Mouse (Mus musculus) adrenal gland, adult 10 weeks (tissue): ENCODE data around the gene Gm11567. TPM values are rescaled to one million over a fixed set of nuclear protein-coding genes. Genes with fewer than 3 reads are reported as not detected.

Experiments
- polyA plus RNA-seq: library from polyadenylated mRNA; stranded (reverse); fragments of 350-450 nt; fragmentation: Illumina TruSeq; extraction: RNeasy Lipid Tissue Mini Kit (QIAGEN cat#74804); gene quantifications from one replicate; pipeline ENCODE4 v1.2.3, GENCODE M21; 2014; ENCODE audit warnings: low read depth, low replicate concordance

Gene Gm11567
- polyA plus RNA-seq = not detected

GRCm38 (mm10) chr11:99878887-99879286 lies at the start of gene Gm11567:
Gm11567 (plus strand) TSS chr11:99879187.

GRCm38 (mm10) chr11:99837966-99838365 lies 41.0 kb upstream of the Gm11567 start, which contains the start of gene 2300003K06Rik:
2300003K06Rik (minus strand) TSS chr11:99838066.

DNA sequence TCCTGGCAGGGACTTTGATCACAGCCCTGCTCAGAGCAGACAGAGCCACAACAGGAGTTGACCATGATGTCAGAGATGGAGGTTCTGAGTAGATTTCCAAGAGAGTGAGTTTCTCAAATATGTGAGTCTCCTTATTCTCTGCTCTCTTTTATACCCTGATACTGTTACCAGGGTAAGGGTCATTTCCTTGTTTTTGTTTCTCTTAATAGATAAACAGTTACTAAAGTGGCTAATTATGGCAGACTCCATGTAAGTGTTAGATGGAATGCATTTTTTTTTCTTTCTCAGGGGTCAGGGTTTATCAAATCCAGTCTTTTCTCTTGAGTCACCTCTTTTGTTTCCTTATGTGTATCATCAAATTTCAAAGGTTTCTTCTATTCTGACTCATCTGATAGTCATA lies 27.5 kb upstream of the Gm11567 start, which contains the start of gene Krtap4-16:
TSS of gene Krtap4-16 (minus strand) at position 101 of the 400 bp plus-strand sequence.

DNA sequence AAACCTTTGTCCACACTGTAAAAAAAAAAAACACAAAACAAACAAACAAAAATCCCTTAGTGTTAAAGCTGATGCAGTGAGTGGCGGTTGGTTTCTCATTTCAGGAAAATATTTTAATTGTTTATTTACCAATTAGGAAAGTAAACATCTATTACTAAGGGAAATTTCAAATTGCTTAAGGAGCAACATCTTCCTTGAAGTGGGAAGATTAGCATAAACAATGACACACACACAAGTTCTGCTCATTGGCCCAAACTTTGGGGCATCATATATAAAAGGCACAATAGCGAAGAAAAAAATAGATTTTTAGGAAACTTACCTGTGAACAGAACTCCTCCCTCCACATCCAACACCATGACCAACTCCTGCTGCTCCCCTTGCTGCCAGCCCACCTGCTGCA lies 21.4 kb upstream of the Gm11567 start, which contains the start of gene Gm11568:
TSS of gene Gm11568 (plus strand) at position 301 of the 400 bp plus-strand sequence.

GRCm38 (mm10) chr11:99864176-99864575 lies 14.8 kb upstream of the Gm11567 start, which contains the start of gene Gm11559:
Gm11559 (plus strand) TSS chr11:99864476.

GRCm38 (mm10) chr11:99873089-99873488 lies 5.9 kb upstream of the Gm11567 start, which contains the start of gene Krtap9-1:
Krtap9-1 (plus strand) TSS chr11:99873389.

DNA sequence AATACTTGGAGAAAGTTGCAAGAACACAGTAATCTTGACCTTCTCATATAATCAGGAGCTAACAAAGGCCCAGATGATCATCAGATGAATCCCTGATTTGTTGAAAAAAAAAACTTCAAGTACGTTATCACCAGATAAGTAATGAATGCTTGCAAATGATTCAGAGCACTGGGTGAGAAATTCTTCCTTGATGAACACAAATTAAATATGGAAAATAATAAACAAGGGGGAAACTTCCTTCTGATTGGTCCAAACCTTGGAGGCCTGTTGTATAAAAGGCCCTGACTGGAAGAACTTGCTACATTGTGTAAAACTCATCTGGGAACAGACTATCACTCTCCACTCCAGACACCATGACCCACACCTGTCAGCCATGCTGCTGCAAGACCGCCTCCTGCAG lies 28.6 kb downstream of the Gm11567 start, which contains the start of gene Krtap31-1:
TSS of gene Krtap31-1 (plus strand) at position 301 of the 400 bp plus-strand sequence.

DNA sequence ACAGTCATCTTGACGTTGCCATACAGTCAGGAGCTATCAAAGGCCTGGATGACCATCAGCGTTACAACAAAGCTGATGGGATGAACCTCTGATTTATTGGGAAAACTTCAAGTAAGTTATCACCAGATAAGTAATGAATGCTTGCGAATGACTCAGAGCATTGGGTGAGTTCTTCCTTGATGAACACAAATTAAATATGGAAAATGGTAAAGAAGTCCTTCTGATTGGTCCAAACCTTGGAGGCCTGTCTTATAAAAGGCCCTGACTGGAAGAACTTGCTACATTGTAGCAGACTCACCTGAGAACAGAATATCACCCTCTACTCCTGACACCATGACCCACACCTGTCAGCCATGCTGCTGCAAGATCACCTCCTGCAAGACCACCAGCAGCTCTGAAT lies 35.5 kb downstream of the Gm11567 start, which contains the start of gene Gm11565:
TSS of gene Gm11565 (plus strand) at position 301 of the 400 bp plus-strand sequence.

Other genes with a start within 250 kb of the Gm11567 start
- gene Krtap4-2, start 244.1 kb upstream of the Gm11567 start, polyA plus RNA-seq = not detected
- not detected for gene Krtap4-7, start 235.1 kb upstream of the Gm11567 start, polyA plus RNA-seq
- gene Gm11555, start 229.0 kb upstream of the Gm11567 start, polyA plus RNA-seq = not detected
- gene Gm11563, start 220.2 kb upstream of the Gm11567 start, polyA plus RNA-seq = not detected
- gene Krtap4-6, start 213.2 kb upstream of the Gm11567 start, polyA plus RNA-seq = not detected
- gene Gm14190, start 188.4 kb upstream of the Gm11567 start, polyA plus RNA-seq = not detected
- gene Gm14180, start 144.9 kb upstream of the Gm11567 start, polyA plus RNA-seq = not detected
- gene Gm11595, start 106.3 kb upstream of the Gm11567 start, polyA plus RNA-seq = not detected
- gene Krtap4-8, start 98.5 kb upstream of the Gm11567 start, polyA plus RNA-seq = not detected
- not detected for gene Krtap4-9, start 94.0 kb upstream of the Gm11567 start, polyA plus RNA-seq
- gene Gm11596, start 85.7 kb upstream of the Gm11567 start, polyA plus RNA-seq = not detected
- not detected for gene Gm11569, start 80.3 kb upstream of the Gm11567 start, polyA plus RNA-seq
- gene Gm11554, start 74.7 kb upstream of the Gm11567 start, polyA plus RNA-seq = not detected
- gene Krtap4-13, start 69.3 kb upstream of the Gm11567 start, polyA plus RNA-seq = not detected
- not detected for gene Gm11564, start 63.5 kb upstream of the Gm11567 start, polyA plus RNA-seq
- gene 2300003K06Rik, start 41.1 kb upstream of the Gm11567 start, polyA plus RNA-seq = not detected
- not detected for gene Krtap4-16, start 27.6 kb upstream of the Gm11567 start, polyA plus RNA-seq
- not detected for gene Gm11568, start 21.3 kb upstream of the Gm11567 start, polyA plus RNA-seq
- gene Gm11559, start 14.7 kb upstream of the Gm11567 start, polyA plus RNA-seq = not detected
- not detected for gene Krtap9-1, start 5.8 kb upstream of the Gm11567 start, polyA plus RNA-seq
- not detected for gene Krtap31-1, start 28.7 kb downstream of the Gm11567 start, polyA plus RNA-seq
- gene Gm11565, start 35.6 kb downstream of the Gm11567 start, polyA plus RNA-seq = not detected
- not detected for gene Krtap31-2, start 57.1 kb downstream of the Gm11567 start, polyA plus RNA-seq
- gene Krtap9-5, start 69.3 kb downstream of the Gm11567 start, polyA plus RNA-seq = not detected
- gene Krtap29-1, start 99.9 kb downstream of the Gm11567 start, polyA plus RNA-seq = not detected
- gene Krtap16-1, start 107.4 kb downstream of the Gm11567 start, polyA plus RNA-seq = not detected
- not detected for gene Krtap17-1, start 114.8 kb downstream of the Gm11567 start, polyA plus RNA-seq
- gene Krt33a, start 137.0 kb downstream of the Gm11567 start, polyA plus RNA-seq = not detected
- gene Krt33b, start 150.7 kb downstream of the Gm11567 start, polyA plus RNA-seq = not detected
- not detected for gene Krt34, start 162.4 kb downstream of the Gm11567 start, polyA plus RNA-seq
- gene Krt31, start 171.4 kb downstream of the Gm11567 start, polyA plus RNA-seq = not detected
- gene Krt32, start 209.0 kb downstream of the Gm11567 start, polyA plus RNA-seq = not detected
- gene Krt35, start 217.1 kb downstream of the Gm11567 start, polyA plus RNA-seq = not detected
- not detected for gene Krt36, start 226.4 kb downstream of the Gm11567 start, polyA plus RNA-seq
- not detected for gene Krt13, start 242.4 kb downstream of the Gm11567 start, polyA plus RNA-seq